Comparison of ENCODE assay signal across 8 mouse cellular contexts in the genomic region with DNA sequence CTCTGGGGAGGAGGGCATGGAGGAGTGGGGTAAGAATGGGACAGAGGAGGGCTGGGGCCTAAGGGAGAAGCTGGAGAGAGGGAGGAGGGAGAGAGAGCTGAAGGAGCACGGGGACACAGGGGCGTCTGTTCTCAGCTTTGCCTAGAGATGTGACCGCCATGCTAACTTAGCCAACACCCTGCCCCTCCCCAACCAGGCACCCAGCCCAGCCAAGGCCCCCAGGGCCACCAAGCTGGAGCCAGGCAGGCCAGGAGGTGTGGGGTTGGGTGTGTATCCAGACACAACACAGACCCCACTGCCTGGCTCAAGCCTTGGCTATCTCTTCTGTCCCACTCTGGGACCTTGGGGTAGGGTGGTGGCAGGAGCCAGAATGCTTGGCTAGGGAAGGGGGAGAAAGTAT. TPM values are rescaled to one million over a fixed set of nuclear protein-coding genes. Genes with fewer than 3 reads are reported as not detected.
A peak's percentile ranks its signal among the peaks of the same experiment; 100 is the strongest.
DNase-seq lines count a peak whose midpoint lies in the region; ATAC-seq and TF ChIP-seq lines count a peak whose summit lies in the region.

No protein-coding gene starts in this region.

- no peak overlapping the region; the same call in 1 of the 2 replicates for H3K9ac ChIP-seq in forebrain, embryonic 14.5 days (ENCODE audit: low read length)
- H3K9ac ChIP-seq in hindbrain, embryonic 12.5 days = no peak overlapping the region
- H3K9ac ChIP-seq in midbrain, postnatal 0 days (replicated peaks; ENCODE audit: low read length, poor library complexity, severe bottlenecking) = no peak overlapping the region

- no peak for TF ChIP-seq CTCF in midbrain, postnatal 0 days (IDR thresholded peaks at IDR 0.05)

- no peaks in the 10 kb centered on the region for H3K9me3 ChIP-seq in forebrain, embryonic 14.5 days (replicated peaks; ENCODE audit: control insufficient read depth, low read length)
- no peaks in the 10 kb centered on the region for H3K9me3 ChIP-seq in hindbrain, embryonic 12.5 days (replicated peaks)
- H3K9me3 ChIP-seq in midbrain, postnatal 0 days (ENCODE audit: low read length) = no peaks in the 10 kb centered on the region

- H3K4me3 ChIP-seq in forebrain, embryonic 14.5 days (ENCODE audit: low read depth, low read length) = no peak overlapping the region
- no peak overlapping the region for H3K4me3 ChIP-seq in hindbrain, embryonic 12.5 days
- no peak overlapping the region for H3K4me3 ChIP-seq in midbrain, postnatal 0 days (ENCODE audit: low read depth, low read length)

- no peak for DNase-seq in frontal cortex, postnatal 14 days (ENCODE audit: low spot score in 2 of 2)
- DNase-seq in 3134 (ENCODE audit: extremely low read depth, insufficient read length, low spot score) = peak; percentile 48
- DNase-seq in forebrain, embryonic 14.5 days (ENCODE audit: low spot score) = no peak
- DNase-seq in midbrain, postnatal 0 days (ENCODE audit: low spot score) = peak; percentile 53
- DNase-seq in frontal cortex, adult 2 months (ENCODE audit: extremely low spot score in 1 of 2, low spot score in 1 of 2) = no peak

- H3K27ac ChIP-seq in forebrain, embryonic 14.5 days (ENCODE audit: low read depth, low read length) = peak overlapping the region; percentile 52; the same call in 1 of the 2 replicates
- H3K27ac ChIP-seq in hindbrain, embryonic 12.5 days = peak overlapping the region; percentile 71
- peak overlapping the region; percentile 70; the same call in 1 of the 2 replicates for H3K27ac ChIP-seq in midbrain, postnatal 0 days (ENCODE audit: low read depth, low read length)

- peaks cover 39% of the 10 kb centered on the region for H3K4me1 ChIP-seq in forebrain, embryonic 14.5 days (ENCODE audit: control insufficient read depth, insufficient read depth, low read length)
- H3K4me1 ChIP-seq in hindbrain, embryonic 12.5 days = peaks cover 66% of the 10 kb centered on the region
- H3K4me1 ChIP-seq in midbrain, postnatal 0 days (ENCODE audit: insufficient read depth, low read length) = peaks cover 21% of the 10 kb centered on the region

- H3K4me2 ChIP-seq in forebrain, embryonic 14.5 days (ENCODE audit: low read length) = no peak overlapping the region
- no peak overlapping the region; the same call in 1 of the 2 replicates for H3K4me2 ChIP-seq in hindbrain, embryonic 12.5 days (replicated peaks)
- no peak overlapping the region for H3K4me2 ChIP-seq in midbrain, postnatal 0 days (ENCODE audit: low read depth, low read length, poor library complexity, severe bottlenecking)

- no peaks in the 10 kb centered on the region for H3K27me3 ChIP-seq in forebrain, embryonic 14.5 days (replicated peaks; ENCODE audit: control insufficient read depth, insufficient read depth, low read length)
- no peaks in the 10 kb centered on the region for H3K27me3 ChIP-seq in hindbrain, embryonic 12.5 days
- H3K27me3 ChIP-seq in midbrain, postnatal 0 days (ENCODE audit: insufficient read depth, low read length) = no peaks in the 10 kb centered on the region

- peak; percentile 4; the same call in 1 of the 2 replicates for ATAC-seq in frontal cortex, adult (ENCODE audit: low TSS enrichment)
- ATAC-seq in forebrain, embryonic 14.5 days = no peak
- no peak for ATAC-seq in hindbrain, embryonic 12.5 days (ENCODE audit: low FRiP score)
- ATAC-seq in midbrain, postnatal 0 days (ENCODE audit: low FRiP score) = no peak
- ATAC-seq in erythroid progenitor cell, adult 5-6 weeks (replicated peaks; ENCODE audit: low FRiP score, poor library complexity, severe bottlenecking) = no peak

- H3K36me3 ChIP-seq in forebrain, embryonic 14.5 days (ENCODE audit: control insufficient read depth, insufficient read depth, low read length) = peaks cover 19% of the 10 kb centered on the region
- peaks cover 27% of the 10 kb centered on the region for H3K36me3 ChIP-seq in hindbrain, embryonic 12.5 days
- H3K36me3 ChIP-seq in midbrain, postnatal 0 days (ENCODE audit: insufficient read depth, low read length) = peaks cover 24% of the 10 kb centered on the region

- 58% methylated on average over 3 of the region's 3 CpGs for WGBS in forebrain, embryonic 14.5 days
- 52% methylated on average over 3 of the region's 3 CpGs for WGBS in hindbrain, embryonic 12.5 days
- 58% methylated on average over 3 of the region's 3 CpGs for WGBS in midbrain, postnatal 0 days

RNA-seq across cellular contexts. Expression of a gene that starts 5.4 kb away (rescaled TPM):
- 60.2 and 81.2 TPM in 2 replicates for polyA plus RNA-seq in forebrain, embryonic 14.5 days (2014; fragmentation: Nextera tagmentation; extraction: Ambion mirVana)
- 111 and 115 TPM in 2 replicates for polyA plus RNA-seq in hindbrain, embryonic 12.5 days (2016; fragmentation: Nextera tagmentation; extraction: Ambion mirVana)
- total RNA-seq in midbrain, postnatal 0 days (2014; rRNA removed) = 297 and 319 TPM in 2 replicates
- 79.8 and 84.4 TPM in 2 replicates for polyA plus RNA-seq in midbrain, postnatal 0 days (2015; fragmentation: Nextera tagmentation; extraction: Ambion mirVana)
- 279 and 283 TPM in 2 replicates for polyA plus RNA-seq in frontal cortex, adult 2 months (2012; rRNA removed)
- 19.7 and 21.6 TPM in 2 replicates for total RNA-seq in erythroid progenitor cell, adult 5-6 weeks (2015; ENCODE audit: low replicate concordance)
- 11.5 and 13.1 TPM in 2 replicates for total RNA-seq in erythroid progenitor cell, adult 5-6 weeks (2017; ENCODE audit: low replicate concordance)

RNA-seq across cellular contexts. Expression of a gene that starts 27.2 kb away (rescaled TPM):
- 3.4 and 3.7 TPM in 2 replicates for polyA plus RNA-seq in forebrain, embryonic 14.5 days (2014; fragmentation: Nextera tagmentation; extraction: Ambion mirVana)
- polyA plus RNA-seq in hindbrain, embryonic 12.5 days (2016; fragmentation: Nextera tagmentation; extraction: Ambion mirVana) = 8.8 and 11.3 TPM in 2 replicates
- total RNA-seq in midbrain, postnatal 0 days (2014; rRNA removed) = 6.1 and 10.2 TPM in 2 replicates
- polyA plus RNA-seq in midbrain, postnatal 0 days (2015; fragmentation: Nextera tagmentation; extraction: Ambion mirVana) = 3.9 and 4.3 TPM in 2 replicates
- 11.0 and 11.9 TPM in 2 replicates for polyA plus RNA-seq in frontal cortex, adult 2 months (2012; rRNA removed)
- 11.5 and 26.8 TPM in 2 replicates for total RNA-seq in erythroid progenitor cell, adult 5-6 weeks (2015; ENCODE audit: low replicate concordance)
- 11.3 and 16.6 TPM in 2 replicates for total RNA-seq in erythroid progenitor cell, adult 5-6 weeks (2017; ENCODE audit: low replicate concordance)

RNA-seq across cellular contexts. Expression of a gene that starts 51.1 kb away (rescaled TPM):
- polyA plus RNA-seq in forebrain, embryonic 14.5 days (2014; fragmentation: Nextera tagmentation; extraction: Ambion mirVana) = 5.8 TPM in 2 replicates
- polyA plus RNA-seq in hindbrain, embryonic 12.5 days (2016; fragmentation: Nextera tagmentation; extraction: Ambion mirVana) = 7.8 and 8.9 TPM in 2 replicates
- 3.2 and 3.7 TPM in 2 replicates for total RNA-seq in midbrain, postnatal 0 days (2014; rRNA removed)
- polyA plus RNA-seq in midbrain, postnatal 0 days (2015; fragmentation: Nextera tagmentation; extraction: Ambion mirVana) = 1.4 and 1.7 TPM in 2 replicates
- 4.5 and 4.8 TPM in 2 replicates for polyA plus RNA-seq in frontal cortex, adult 2 months (2012; rRNA removed)
- total RNA-seq in erythroid progenitor cell, adult 5-6 weeks (2015; ENCODE audit: low replicate concordance) = 73.5 and 83.4 TPM in 2 replicates
- total RNA-seq in erythroid progenitor cell, adult 5-6 weeks (2017; ENCODE audit: low replicate concordance) = 69.6 and 83.2 TPM in 2 replicates

RNA-seq across cellular contexts. Expression of a gene that starts 52.8 kb away (rescaled TPM):
- polyA plus RNA-seq in forebrain, embryonic 14.5 days (2014; fragmentation: Nextera tagmentation; extraction: Ambion mirVana) = 1.8 and 1.9 TPM in 2 replicates
- polyA plus RNA-seq in hindbrain, embryonic 12.5 days (2016; fragmentation: Nextera tagmentation; extraction: Ambion mirVana) = 6.8 and 8.9 TPM in 2 replicates
- total RNA-seq in midbrain, postnatal 0 days (2014; rRNA removed) = 4.8 and 5.6 TPM in 2 replicates
- 1.4 and 1.6 TPM in 2 replicates for polyA plus RNA-seq in midbrain, postnatal 0 days (2015; fragmentation: Nextera tagmentation; extraction: Ambion mirVana)
- polyA plus RNA-seq in frontal cortex, adult 2 months (2012; rRNA removed) = 38.2 and 46.1 TPM in 2 replicates
- total RNA-seq in erythroid progenitor cell, adult 5-6 weeks (2015; ENCODE audit: low replicate concordance) = 2.5 TPM in 1 of 2 replicates, not detected in the other
- total RNA-seq in erythroid progenitor cell, adult 5-6 weeks (2017; ENCODE audit: low replicate concordance) = 1.7 and 3.1 TPM in 2 replicates

Comparison
In these comparisons a context has a peak if more than half of its experiments do, and no peak if none do; other contexts are left out.
1. DNase-seq: peak in 3134 (single experiment) and midbrain, postnatal 0 days (single experiment); none in frontal cortex, postnatal 14 days (0 of 2), forebrain, embryonic 14.5 days (single experiment) and frontal cortex, adult 2 months (0 of 2).
2. Peak in every context shown above with its lines, with median percentiles within 50 percentile points of each other: H3K27ac ChIP-seq.